Mouse (Mus musculus) cortical plate, adult 2 months (tissue): ENCODE measurements around the gene Lama5. TPM values are rescaled to one million over a fixed set of nuclear protein-coding genes. Genes with fewer than 3 reads are reported as not detected.
A peak's percentile ranks its signal among the peaks of the same experiment; 100 is the strongest.

Source experiments
- H3K27ac ChIP-seq: fragments of 200-500 bp; 2 replicates; pipeline ENCODE4 v1.5.1; 2012; ENCODE audit warnings: low read length, control low read depth, inconsistent platforms; ENCODE audit not compliant: insufficient read depth
- H3K4me1 ChIP-seq: fragments of 200-500 bp; 2 replicates; pipeline ENCODE4 v1.6.1; 2011; ENCODE audit warnings: low read length; ENCODE audit not compliant: control insufficient read depth, insufficient read depth
- H3K4me3 ChIP-seq: fragments of 200-500 bp; 2 replicates; pipeline ENCODE4 v1.5.1; 2011; ENCODE audit warnings: mild to moderate bottlenecking, low read length, control low read depth; ENCODE audit not compliant: insufficient read depth
- CTCF ChIP-seq: fragments of 200-500 bp; IDR thresholded peaks from 2 replicates; pipeline ENCODE4 v1.5.1; 2011; ENCODE audit warnings: mild to moderate bottlenecking, control low read depth, low read length; ENCODE audit not compliant: insufficient read depth; ENCODE audit errors: extremely low read depth
- POLR2A ChIP-seq: fragments of 200-500 bp; IDR thresholded peaks from 2 replicates; pipeline ENCODE4 v1.6.1; 2011; ENCODE audit warnings: mild to moderate bottlenecking, low read length, control low read depth; ENCODE audit not compliant: insufficient read depth; ENCODE audit errors: extremely low read depth
- polyA plus RNA-seq: library from polyadenylated mRNA; depleted of rRNA; stranded (reverse); fragments of >200 nt; gene quantifications from 2 replicates; pipeline ENCODE4 v1.2.3, GENCODE M21; 2012; rRNA removed

Gene Lama5
- polyA plus RNA-seq = 6.0 and 6.2 TPM in 2 replicates

DNA sequence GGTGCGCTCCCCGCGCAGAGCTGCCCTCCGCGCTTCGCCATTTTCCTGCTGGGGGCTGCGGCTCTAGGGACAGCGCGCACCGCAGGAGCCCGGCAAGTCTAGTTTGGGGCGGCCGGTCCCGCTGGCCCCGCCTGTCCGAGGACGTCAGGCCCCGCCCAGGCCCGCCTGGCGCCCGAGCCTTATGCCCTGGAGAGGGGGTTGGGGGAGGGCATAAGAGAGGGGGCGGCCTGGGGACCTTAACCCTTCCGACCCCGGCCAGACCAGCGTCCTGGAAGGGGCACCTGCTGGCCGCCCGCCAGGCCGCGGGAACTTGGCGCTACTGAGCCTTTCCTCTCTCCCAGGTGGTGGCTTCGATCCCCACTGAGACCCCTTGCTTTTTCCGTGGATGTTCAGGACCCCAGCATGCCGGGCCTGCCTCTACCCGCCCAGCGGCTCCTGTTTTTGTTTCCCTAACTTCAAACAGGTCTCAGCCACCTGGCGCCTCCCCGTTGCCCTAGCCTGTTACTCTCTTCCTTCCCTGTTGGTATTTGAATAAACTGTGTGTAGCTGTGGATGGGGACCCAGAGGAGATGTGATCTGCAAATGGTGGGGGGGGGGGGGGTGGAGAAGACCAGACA, at the start of gene Lama5:
Gene Lama5 (minus strand): TSS at position 98 of the 617 bp plus-strand sequence.
- no peak within 1 kb of the TSS for H3K27ac ChIP-seq
- TF ChIP-seq CTCF = no peak
- H3K4me3 ChIP-seq = peak within 1 kb of the TSS; percentile 58
- no peaks in the 10 kb centered on the region for H3K4me1 ChIP-seq

DNA sequence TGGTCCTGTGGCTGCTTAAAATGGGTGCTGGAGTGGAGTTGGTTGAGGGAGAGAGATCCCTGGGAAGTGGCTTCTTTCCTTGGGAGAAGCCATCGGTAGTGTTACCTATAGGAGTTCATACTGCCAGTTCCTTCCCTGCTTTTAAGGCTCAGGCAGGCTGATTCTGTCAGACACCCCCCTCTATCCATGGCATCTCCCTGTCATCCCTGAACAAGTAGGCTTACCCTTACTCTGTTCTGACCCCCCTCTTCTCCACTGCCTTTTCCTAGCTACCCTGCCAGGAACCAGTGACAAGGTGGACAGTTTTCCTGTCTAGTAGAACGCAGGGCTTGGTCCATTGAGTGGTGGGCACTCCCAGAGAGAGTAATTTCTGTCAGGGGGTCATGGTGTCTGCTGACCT, 48.9 kb upstream of the Lama5 start:
- no peak overlapping the region for H3K4me3 ChIP-seq
- peaks cover 6% of the 10 kb centered on the region; the same call in 1 of the 2 replicates for H3K4me1 ChIP-seq
- no peak overlapping the region for H3K27ac ChIP-seq
- no peak for TF ChIP-seq CTCF
- no peak for TF ChIP-seq POLR2A

DNA sequence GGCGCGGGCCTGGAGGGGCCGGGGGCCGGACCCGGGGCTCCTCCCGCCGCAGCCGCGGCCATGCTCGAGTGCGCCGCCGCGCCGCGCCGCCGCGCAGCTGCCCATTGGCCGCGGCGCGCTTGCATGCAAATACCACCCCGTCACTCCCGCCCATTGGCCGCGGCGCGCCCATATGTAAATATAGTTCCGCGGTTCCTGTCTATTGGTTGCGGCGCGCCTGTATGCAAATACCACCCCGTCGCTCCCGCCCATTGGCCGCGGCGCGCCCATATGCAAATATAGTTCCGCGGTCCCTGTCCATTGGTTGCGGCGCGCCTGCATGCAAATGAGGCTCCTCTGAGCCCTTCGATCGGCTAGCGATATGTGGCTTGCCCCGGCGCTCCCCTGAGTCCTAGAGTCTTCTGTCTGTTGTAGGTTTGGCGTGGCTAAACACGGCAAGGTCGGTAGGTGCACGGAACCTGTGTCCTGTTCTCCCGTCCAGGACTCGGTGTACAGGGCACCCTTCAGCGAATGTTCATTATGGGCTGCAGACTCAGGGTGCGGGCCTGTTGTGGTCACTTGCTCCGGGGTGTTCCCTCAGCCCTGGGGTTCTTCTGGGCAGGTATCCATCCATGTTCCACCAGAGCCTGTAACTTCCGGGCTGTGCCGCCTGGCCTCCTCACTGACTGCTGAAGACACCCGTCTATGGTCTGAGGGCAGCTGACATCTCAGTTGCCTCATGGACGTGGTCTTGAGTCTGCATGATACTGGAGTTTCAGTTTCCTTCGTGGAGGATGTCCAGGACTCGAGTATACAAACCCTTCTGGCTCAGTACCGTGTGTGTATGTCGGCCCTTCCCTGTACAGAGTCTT, 48.0 kb upstream of the Lama5 start, which contains the start of gene Cables2:
Gene Cables2 (minus strand): TSS at position 103 of the 851 bp plus-strand sequence.
- no peak for TF ChIP-seq CTCF
- peak; percentile 48; the same call in 1 of the 2 replicates for TF ChIP-seq POLR2A
- H3K27ac ChIP-seq = no peak within 1 kb of the TSS
- H3K4me3 ChIP-seq = peak within 1 kb of the TSS; percentile 44
- H3K4me1 ChIP-seq = peaks cover 6% of the 10 kb centered on the region; the same call in 1 of the 2 replicates

DNA sequence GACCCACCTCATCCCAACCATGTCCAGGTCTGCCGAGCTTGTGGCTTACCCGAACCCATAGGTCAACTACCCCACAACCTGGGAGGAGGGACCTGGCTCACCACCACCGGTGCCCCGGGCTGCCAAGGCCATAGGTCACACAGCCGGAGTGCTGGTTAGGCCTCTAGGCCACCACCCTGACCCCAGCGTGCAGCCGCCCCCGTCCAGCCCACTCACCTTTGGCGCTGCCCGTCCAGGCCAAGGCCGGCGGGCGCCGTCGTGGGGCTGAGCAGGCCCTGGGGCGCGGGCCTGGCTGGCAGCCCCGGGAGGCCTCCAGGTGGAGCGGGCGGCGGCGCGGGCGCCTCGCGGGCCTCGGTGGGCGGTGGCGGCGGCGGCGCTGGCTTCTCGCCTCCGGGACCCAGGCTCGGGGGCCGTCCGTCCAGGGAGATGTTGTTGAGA, 47.2 kb upstream of the Lama5 start:
- H3K27ac ChIP-seq = no peak overlapping the region
- H3K4me3 ChIP-seq = peak overlapping the region; percentile 44
- no peak for TF ChIP-seq CTCF
- TF ChIP-seq POLR2A = no peak

GRCm38 (mm10) chr2:180271804-180272395, 46.2 kb upstream of the Lama5 start:
- peaks cover 6% of the 10 kb centered on the region; the same call in 1 of the 2 replicates for H3K4me1 ChIP-seq
- no peak overlapping the region for H3K27ac ChIP-seq
- TF ChIP-seq CTCF (no peak), POLR2A (no peak)
- peak overlapping the region; percentile 44; the same call in 1 of the 2 replicates for H3K4me3 ChIP-seq

More for the DNA sequence above, 47.2 kb upstream of the Lama5 start:
- peaks cover 6% of the 10 kb centered on the region; the same call in 1 of the 2 replicates for H3K4me1 ChIP-seq

- Histone ChIP-seq H3K4me1 (peaks cover 8% of the 10 kb centered on the region; the same call in 1 of the 2 replicates), H3K4me3 (no peak overlapping the region), H3K27ac (no peak overlapping the region)
- TF ChIP-seq POLR2A (no peak), CTCF (no peak)
Observed at GRCm38 (mm10) chr2:180270537-180271255, 45.0 kb upstream of the Lama5 start.

- H3K4me3 ChIP-seq = no peak overlapping the region
- H3K27ac ChIP-seq = no peak overlapping the region
- no peak for TF ChIP-seq CTCF
- no peak for TF ChIP-seq POLR2A
- H3K4me1 ChIP-seq = peaks cover 8% of the 10 kb centered on the region; the same call in 1 of the 2 replicates
Observed at GRCm38 (mm10) chr2:180269329-180269728, 43.7 kb upstream of the Lama5 start.

DNA sequence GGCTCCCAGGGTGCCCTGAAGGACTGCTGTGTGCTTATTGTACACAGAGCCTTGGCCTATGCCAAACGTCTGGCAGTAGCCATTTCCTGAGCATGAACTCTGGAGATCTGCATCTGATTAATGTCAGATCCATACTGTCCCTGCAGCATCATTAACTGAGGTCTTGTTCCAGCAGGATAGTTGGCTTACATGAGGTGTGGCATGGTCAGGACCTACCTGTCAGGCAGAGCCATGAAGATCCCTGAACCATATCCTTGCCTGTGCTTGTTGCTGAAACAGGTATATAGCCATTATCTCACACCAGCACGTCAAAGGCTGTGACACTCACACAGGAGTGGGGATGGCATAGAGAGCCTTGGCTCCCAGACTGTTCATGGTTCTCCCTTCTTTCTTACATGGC, 42.3 kb upstream of the Lama5 start:
- Histone ChIP-seq H3K27ac (no peak overlapping the region), H3K4me3 (no peak overlapping the region), H3K4me1 (peaks cover 8% of the 10 kb centered on the region; the same call in 1 of the 2 replicates)
- TF ChIP-seq POLR2A = no peak

DNA sequence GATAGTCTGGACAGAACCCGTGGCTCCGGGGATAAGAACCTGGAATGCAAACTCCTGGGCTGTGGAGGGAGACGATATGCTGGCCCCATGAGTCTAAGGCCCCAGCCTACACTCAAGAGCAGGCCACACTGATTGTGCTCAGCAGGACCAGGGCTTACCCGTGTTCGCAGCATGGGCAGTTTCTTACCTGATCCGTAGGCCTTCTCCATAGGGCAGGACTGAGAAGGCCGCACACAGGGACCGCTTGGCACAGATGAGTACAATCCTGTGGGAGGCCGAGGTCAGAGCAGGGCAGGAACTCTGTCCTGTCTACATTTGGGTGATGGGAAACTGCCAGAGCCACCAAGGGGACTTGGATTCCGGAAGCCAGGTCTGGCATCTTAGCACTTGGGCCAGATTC, 37.2 kb upstream of the Lama5 start:
- Histone ChIP-seq H3K4me3 (no peak overlapping the region), H3K27ac (peak overlapping the region; percentile 62), H3K4me1 (peaks cover 2% of the 10 kb centered on the region; the same call in 1 of the 2 replicates)
- TF ChIP-seq CTCF (no peak), POLR2A (no peak)
